Mouse (Mus musculus) urinary bladder, adult 18-20 months (tissue): ENCODE measurements at regions not wholly inside any gene's neighbourhood (a gene's known extent, or its start where the extent isn't known, plus 50 kb on each side); places are given as distances from the start of the nearest gene placed in this dataset.

Experiments
- DNase-seq, 2 experiments: peaks; one replicate each; pipeline ENCODE4 v3.0.0; 2022; ENCODE audit warnings: low spot score in 2 of 2, mixed read lengths in 2 of 2

GRCm38 (mm10) chr8:7024336-7024735, 1636.7 kb downstream of the Efnb2 start:
- no peak for DNase-seq

DNA sequence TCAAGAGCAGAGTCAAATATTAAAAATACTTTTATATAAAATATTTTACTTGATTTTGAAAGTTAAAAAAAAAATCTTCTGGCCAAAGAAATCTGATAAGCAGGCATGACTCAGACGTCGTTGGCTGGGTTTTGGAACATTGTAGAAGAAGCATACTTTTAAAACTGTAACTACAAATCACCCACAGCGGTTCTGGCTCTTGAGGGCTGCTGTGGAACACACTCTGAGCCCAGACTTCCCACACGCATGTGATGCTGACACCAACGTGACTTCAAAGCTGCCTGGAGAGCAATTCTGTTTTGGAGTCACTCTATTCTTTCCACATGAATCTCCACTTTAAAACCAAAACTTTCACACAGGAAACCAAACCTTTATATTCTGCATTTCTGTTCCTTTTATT, 1649.2 kb downstream of the Efnb2 start:
- DNase-seq: no peak

DNA sequence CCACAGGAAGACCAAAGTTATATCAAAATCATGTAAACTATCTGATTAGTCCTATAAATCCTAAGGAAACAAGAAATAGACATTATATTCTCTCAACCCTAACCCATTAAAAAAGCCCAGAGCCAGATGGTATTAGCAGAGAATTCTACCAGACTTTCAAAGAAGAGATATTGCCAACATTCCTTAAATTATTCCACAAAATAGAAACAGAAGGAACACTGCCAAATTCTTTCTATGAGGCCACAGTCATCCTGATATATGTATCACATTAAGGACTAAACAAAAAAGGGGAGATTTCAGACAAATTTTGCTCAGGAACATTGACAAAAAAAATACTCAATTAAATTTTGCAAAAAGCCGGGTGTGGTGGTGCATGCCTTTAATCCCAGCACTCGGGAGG, 1669.5 kb downstream of the Efnb2 start:
- DNase-seq: no peak

DNA sequence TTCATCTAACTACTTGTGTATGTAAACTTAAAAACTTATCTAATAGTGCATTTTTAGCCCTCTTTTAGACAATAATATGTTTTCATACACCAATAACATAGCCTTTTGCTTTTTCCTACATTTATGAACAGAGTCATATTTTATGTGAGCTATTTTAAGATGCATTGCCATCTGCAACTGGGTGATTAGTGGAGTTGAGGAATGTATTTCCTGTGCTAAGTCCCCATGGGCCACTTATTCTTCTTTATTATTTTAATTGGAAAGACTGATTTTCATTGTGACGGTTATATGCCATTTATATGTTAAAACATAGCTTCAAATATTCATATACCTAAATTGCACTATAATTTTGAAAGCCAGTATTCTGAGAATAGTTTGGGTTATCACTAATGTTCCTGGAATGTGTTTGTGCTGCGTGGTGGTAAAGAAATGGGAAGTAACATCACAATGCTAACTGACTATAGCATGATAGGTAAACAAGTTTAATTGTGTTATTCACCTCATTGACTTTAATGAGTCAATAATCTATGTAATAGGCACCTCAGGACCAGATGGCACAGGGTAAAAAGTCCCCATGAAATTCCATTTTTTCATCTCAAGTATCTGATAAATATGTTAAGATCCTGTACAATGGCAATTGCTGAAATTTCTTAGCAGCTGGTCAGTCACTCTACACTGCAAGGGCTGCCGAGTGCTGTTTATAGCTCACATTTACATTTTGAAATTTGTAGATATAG, 1671.5 kb downstream of the Efnb2 start:
- DNase-seq: no peak

- DNase-seq: no peak
Measured at GRCm38 (mm10) chr8:6973961-6974360, 1687.1 kb downstream of the Efnb2 start.

DNA sequence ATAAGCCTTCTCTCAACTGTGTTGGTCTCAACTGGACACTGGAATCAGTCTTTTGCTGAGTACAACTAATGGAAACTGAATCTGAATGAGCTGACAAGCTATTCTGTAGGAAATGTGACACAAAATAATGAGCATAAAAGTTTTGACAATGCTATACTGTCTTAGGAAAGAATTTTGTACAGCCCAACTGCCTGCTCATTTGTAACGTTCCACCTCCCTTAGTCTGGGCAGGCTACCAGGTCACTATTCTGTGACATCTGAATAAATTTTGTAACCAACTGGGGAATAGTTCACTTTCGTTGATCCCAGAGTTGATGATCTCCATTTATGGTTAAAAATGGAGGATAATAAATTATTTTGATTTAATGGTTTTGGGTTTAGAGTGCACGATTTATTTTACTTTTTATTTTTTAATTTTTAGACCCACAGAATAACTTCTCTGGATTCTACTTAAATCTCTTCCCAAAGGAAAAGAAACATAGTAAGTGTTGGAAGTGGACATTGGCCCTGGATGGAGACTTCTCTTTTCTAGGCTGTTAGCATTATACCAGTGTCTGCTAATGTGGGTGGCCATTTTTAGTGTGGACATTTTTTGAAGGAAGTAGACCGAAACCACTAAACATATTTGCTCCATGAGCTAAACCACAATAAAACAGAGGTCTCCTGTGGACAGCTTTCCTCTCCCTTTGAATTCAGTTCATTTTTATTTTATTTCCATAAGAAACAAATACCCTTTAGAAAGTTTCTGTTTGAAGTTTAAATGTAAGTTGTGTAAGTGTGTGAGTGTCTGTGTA, 1697.8 kb downstream of the Efnb2 start:
- no peak for DNase-seq

GRCm38 (mm10) chr8:6958086-6958485, 1703.0 kb downstream of the Efnb2 start:
- no peak for DNase-seq

GRCm38 (mm10) chr8:6954251-6954650, 1706.8 kb downstream of the Efnb2 start:
- DNase-seq: no peak

- DNase-seq: no peak
Measured at GRCm38 (mm10) chr8:6922467-6922866, 1738.6 kb downstream of the Efnb2 start.

DNA sequence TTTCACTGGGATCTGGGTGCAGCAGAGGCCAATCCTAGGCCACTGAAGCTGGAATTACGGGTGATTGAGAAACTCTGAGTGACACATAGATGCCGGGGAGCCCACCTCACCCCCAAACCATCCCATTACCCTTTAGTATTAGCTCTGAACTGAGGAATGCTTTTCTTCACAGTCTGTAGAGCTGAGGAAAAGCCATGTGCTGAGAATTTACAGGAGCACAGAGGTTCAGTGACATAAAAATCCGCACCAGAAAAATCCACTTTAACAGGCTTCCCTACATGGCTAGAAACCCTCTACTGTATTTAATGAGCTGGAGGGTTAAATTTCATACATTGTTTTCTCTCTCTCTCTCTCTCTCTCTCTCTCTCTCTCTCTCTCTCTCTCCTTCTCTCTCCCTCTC, 1753.4 kb downstream of the Efnb2 start:
- no peak for DNase-seq

DNA sequence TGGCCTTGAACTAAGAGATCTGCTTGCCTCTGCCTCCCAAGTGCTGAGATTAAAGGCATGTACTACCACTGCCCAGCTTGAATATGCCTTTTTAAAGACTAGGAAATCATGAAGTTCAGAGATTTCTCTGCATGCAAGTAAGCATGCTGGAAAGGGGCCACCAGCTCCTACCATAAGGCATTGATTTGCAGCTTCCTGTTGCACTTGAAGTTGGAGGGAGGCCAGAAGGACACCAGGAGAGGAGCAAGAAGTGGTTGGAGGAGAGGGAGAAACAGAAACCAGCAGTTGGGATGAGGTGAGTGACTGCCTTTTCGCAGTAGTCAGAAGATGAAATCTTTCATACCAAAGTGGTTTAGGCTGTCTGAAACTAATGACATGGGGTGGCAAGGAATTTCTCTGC, 1769.6 kb downstream of the Efnb2 start:
- no peak for DNase-seq

GRCm38 (mm10) chr8:6886779-6887402, 1774.2 kb downstream of the Efnb2 start:
- DNase-seq: no peak

- no peak for DNase-seq
Measured at GRCm38 (mm10) chr8:6884828-6885227, 1776.2 kb downstream of the Efnb2 start.

DNA sequence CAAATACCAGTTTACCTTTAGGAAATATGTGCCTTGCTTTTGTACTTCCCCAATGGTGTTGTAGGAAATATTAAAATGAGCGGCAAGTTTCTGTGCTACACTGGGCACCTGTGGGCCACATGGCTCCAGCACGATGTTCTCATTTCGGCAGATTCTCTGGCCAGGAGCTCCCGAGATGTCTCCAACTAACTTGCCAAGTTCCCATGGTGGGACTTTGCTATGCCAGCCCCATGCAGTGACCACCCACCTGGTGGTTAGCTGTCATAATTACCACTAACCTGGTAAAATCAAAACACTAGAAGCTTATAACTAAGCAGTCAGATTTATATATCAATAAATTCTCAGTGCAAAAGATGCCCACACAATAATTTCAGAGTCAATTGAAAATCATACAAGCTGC, 1777.5 kb upstream of the Slc10a2 start:
- no peak for DNase-seq
